Mouse (Mus musculus): ENCODE data around the gene Slc22a18. TPM values are rescaled to one million over a fixed set of nuclear protein-coding genes. Genes with fewer than 3 reads are reported as not detected.

Gene Slc22a18
- polyA plus RNA-seq, 2 experiments = 7.2 to 9.4 TPM

- Histone ChIP-seq H3K9ac (replicated peaks) (no peak overlapping the region; the same call in 1 of the 2 replicates), H3K4me3 (ENCODE audit: insufficient read depth in 1 of 2, low read depth in 2 of 2, low read length in 2 of 2) (no peak overlapping the region), H3K4me1 (replicated peaks; ENCODE audit: control insufficient read depth in 2 of 2, insufficient read depth in 2 of 2, low read length in 1 of 2) (peaks cover 0 to 3% of the 10 kb centered on the region in 2 experiments; a peak in 1 of 4 replicates), H3K27ac (no peak overlapping the region), H3K4me2 (ENCODE audit: low read depth) (no peak overlapping the region), H3K27me3 (ENCODE audit: control insufficient read depth, insufficient read depth, low read length) (peaks cover 23% of the 10 kb centered on the region), H3K36me3 (replicated peaks; ENCODE audit: control insufficient read depth, insufficient read depth, low read depth) (no peaks in the 10 kb centered on the region), H3K9me3 (ENCODE audit: control insufficient read depth, low read length) (peaks cover 14% of the 10 kb centered on the region)
- DNase-seq (ENCODE audit: low read depth in 3 of 3, low spot score in 3 of 3) (peak in 1 of 3 experiments; percentile 25), ATAC-seq (ENCODE audit: insufficient read depth) (no peak)
- WGBS (ENCODE audit: insufficient replicate concordance) = 25% methylated on average over 11 of the region's 11 CpGs
- peak; percentile 87 for TF ChIP-seq CTCF (IDR thresholded peaks at IDR 0.05; ENCODE audit: low read depth)
- TF ChIP-seq EP300 (IDR thresholded peaks at IDR 0.05; ENCODE audit: low read depth) = no peak
Observed at GRCm38 (mm10) chr7:143463865-143464415, 9.6 kb upstream of the Slc22a18 start.

- no peaks in the 10 kb centered on the region for H3K36me3 ChIP-seq (replicated peaks; ENCODE audit: control insufficient read depth, insufficient read depth, low read depth)
- no peak; the same call in 1 of the 2 replicates for ATAC-seq (ENCODE audit: insufficient read depth)
- H3K4me2 ChIP-seq (ENCODE audit: low read depth) = peak overlapping the region; percentile 67
- H3K4me1 ChIP-seq (replicated peaks; ENCODE audit: control insufficient read depth in 2 of 2, insufficient read depth in 2 of 2, low read length in 1 of 2) = peaks cover 0 to 3% of the 10 kb centered on the region in 2 experiments; a peak in 1 of 4 replicates
- H3K27me3 ChIP-seq (ENCODE audit: control insufficient read depth, insufficient read depth, low read length) = peaks cover 13% of the 10 kb centered on the region
- H3K4me3 ChIP-seq (ENCODE audit: insufficient read depth in 1 of 2, low read depth in 2 of 2, low read length in 2 of 2) = peak overlapping the region; percentile 14 to 34; a peak in 3 of 4 replicates
- H3K27ac ChIP-seq = no peak overlapping the region
- peaks cover 11% of the 10 kb centered on the region for H3K9me3 ChIP-seq (ENCODE audit: control insufficient read depth, low read length)
- WGBS (ENCODE audit: insufficient replicate concordance) = 14% methylated on average over 55 of the region's 56 CpGs
- peak overlapping the region; percentile 23 for H3K9ac ChIP-seq (replicated peaks)
- no peak for TF ChIP-seq EP300 (IDR thresholded peaks at IDR 0.05; ENCODE audit: low read depth)
- no peak for TF ChIP-seq CTCF (IDR thresholded peaks at IDR 0.05; ENCODE audit: low read depth)
- no peak for DNase-seq (ENCODE audit: low read depth in 3 of 3, low spot score in 3 of 3)
Observed at GRCm38 (mm10) chr7:143464811-143465560, 8.6 kb upstream of the Slc22a18 start.

- Histone ChIP-seq H3K27me3 (ENCODE audit: control insufficient read depth, insufficient read depth, low read length) (peaks cover 4% of the 10 kb centered on the region), H3K9me3 (ENCODE audit: control insufficient read depth, low read length) (no peaks in the 10 kb centered on the region; the same call in 1 of the 2 replicates), H3K4me1 (replicated peaks; ENCODE audit: control insufficient read depth in 2 of 2, insufficient read depth in 2 of 2, low read length in 1 of 2) (peaks cover 0 to 3% of the 10 kb centered on the region in 2 experiments; a peak in 1 of 4 replicates), H3K4me2 (ENCODE audit: low read depth) (no peak overlapping the region), H3K9ac (replicated peaks) (no peak overlapping the region), H3K27ac (no peak overlapping the region), H3K36me3 (replicated peaks; ENCODE audit: control insufficient read depth, insufficient read depth, low read depth) (no peaks in the 10 kb centered on the region), H3K4me3 (ENCODE audit: insufficient read depth in 1 of 2, low read depth in 2 of 2, low read length in 2 of 2) (no peak overlapping the region)
- 20% methylated on average over 14 of the region's 14 CpGs for WGBS (ENCODE audit: insufficient replicate concordance)
- TF ChIP-seq CTCF (IDR thresholded peaks at IDR 0.05; ENCODE audit: low read depth) (peak; percentile 93), EP300 (IDR thresholded peaks at IDR 0.05; ENCODE audit: low read depth) (no peak)
- ATAC-seq (ENCODE audit: insufficient read depth) (no peak), DNase-seq (ENCODE audit: low read depth in 3 of 3, low spot score in 3 of 3) (no peak)
Observed at GRCm38 (mm10) chr7:143466099-143466677, 7.3 kb upstream of the Slc22a18 start.

- Histone ChIP-seq H3K27ac (no peak overlapping the region), H3K4me1 (replicated peaks; ENCODE audit: control insufficient read depth in 2 of 2, insufficient read depth in 2 of 2, low read length in 1 of 2) (peaks cover 0 to 3% of the 10 kb centered on the region in 2 experiments; a peak in 1 of 4 replicates), H3K27me3 (ENCODE audit: control insufficient read depth, insufficient read depth, low read length) (peaks cover 4% of the 10 kb centered on the region), H3K4me2 (ENCODE audit: low read depth) (no peak overlapping the region), H3K9ac (replicated peaks) (no peak overlapping the region), H3K36me3 (replicated peaks; ENCODE audit: control insufficient read depth, insufficient read depth, low read depth) (no peaks in the 10 kb centered on the region), H3K4me3 (ENCODE audit: insufficient read depth in 1 of 2, low read depth in 2 of 2, low read length in 2 of 2) (no peak overlapping the region), H3K9me3 (ENCODE audit: control insufficient read depth, low read length) (no peaks in the 10 kb centered on the region)
- DNase-seq (ENCODE audit: low read depth in 3 of 3, low spot score in 3 of 3) (no peak), ATAC-seq (ENCODE audit: insufficient read depth) (no peak)
- whole genome bisulfite sequencing (ENCODE audit: insufficient replicate concordance) = 28% methylated on average over 6 of the region's 6 CpGs
- TF ChIP-seq EP300 (IDR thresholded peaks at IDR 0.05; ENCODE audit: low read depth) (no peak), CTCF (IDR thresholded peaks at IDR 0.05; ENCODE audit: low read depth) (no peak)
Observed at GRCm38 (mm10) chr7:143467714-143468113, 5.8 kb upstream of the Slc22a18 start.

GRCm38 (mm10) chr7:143469946-143470345 is 3.6 kb upstream of the Slc22a18 start:
- H3K36me3 ChIP-seq (replicated peaks; ENCODE audit: control insufficient read depth, insufficient read depth, low read depth) = no peaks in the 10 kb centered on the region
- ATAC-seq (ENCODE audit: insufficient read depth) (no peak), DNase-seq (ENCODE audit: low read depth in 3 of 3, low spot score in 3 of 3) (peak in 1 of 3 experiments; percentile 24)
- no peak overlapping the region for H3K27ac ChIP-seq
- WGBS (ENCODE audit: insufficient replicate concordance) = 9% methylated on average over 8 of the region's 8 CpGs
- H3K9me3 ChIP-seq (ENCODE audit: control insufficient read depth, low read length) = no peaks in the 10 kb centered on the region
- TF ChIP-seq EP300 (IDR thresholded peaks at IDR 0.05; ENCODE audit: low read depth) = no peak
- TF ChIP-seq CTCF (IDR thresholded peaks at IDR 0.05; ENCODE audit: low read depth) = peak; percentile 91
- no peak overlapping the region for H3K4me2 ChIP-seq (ENCODE audit: low read depth)
- H3K4me3 ChIP-seq (ENCODE audit: insufficient read depth in 1 of 2, low read depth in 2 of 2, low read length in 2 of 2) = no peak overlapping the region
- H3K4me1 ChIP-seq (replicated peaks; ENCODE audit: control insufficient read depth in 2 of 2, insufficient read depth in 2 of 2, low read length in 1 of 2) = peaks cover 0 to 3% of the 10 kb centered on the region in 2 experiments; a peak in 1 of 4 replicates
- H3K27me3 ChIP-seq (ENCODE audit: control insufficient read depth, insufficient read depth, low read length) = peaks cover under 1% of the 10 kb centered on the region
- H3K9ac ChIP-seq (replicated peaks) = no peak overlapping the region

Measured in liver, embryonic 14.5 days (tissue).